Mouse (Mus musculus): Measurements from ENCODE around the gene Pcx.

DNA sequence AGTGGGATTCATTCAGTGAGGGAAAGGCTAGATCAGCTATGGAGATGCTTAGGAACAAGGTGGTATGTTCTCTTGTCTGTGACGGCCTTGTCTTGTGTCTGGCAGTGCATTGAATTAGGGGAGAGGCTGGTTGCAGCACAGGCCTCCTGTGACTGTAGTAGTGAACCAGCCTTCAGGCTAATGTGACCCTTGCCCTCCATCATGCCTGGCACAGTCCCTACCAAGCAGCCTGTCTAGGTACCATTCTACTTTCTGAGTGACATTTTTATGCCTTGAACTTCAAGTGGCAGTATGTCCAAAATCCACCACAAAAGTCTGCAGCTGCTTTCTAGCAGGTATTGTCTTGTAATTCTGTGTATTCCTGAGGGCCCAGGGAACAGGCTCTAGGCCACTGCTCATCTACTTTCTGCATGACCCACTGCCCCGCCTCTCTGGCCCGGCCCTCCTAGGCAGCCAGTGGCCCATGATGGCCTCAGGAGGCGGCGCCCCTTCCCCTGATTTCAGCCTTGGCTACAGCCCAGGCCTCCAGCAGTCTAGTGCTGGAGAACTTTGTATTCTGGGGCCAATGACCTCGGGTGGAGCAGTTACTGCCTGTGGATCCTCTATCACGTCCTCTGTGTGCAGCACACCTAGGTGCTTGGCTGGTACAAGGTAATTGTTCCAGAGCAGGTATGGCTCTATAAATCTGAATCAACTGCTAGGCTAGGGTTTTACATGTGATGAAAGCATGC is 83.7 kb downstream of the Pcx start:
- TF ChIP-seq GATA1 (IDR thresholded peaks at IDR 0.05; ENCODE audit: borderline replicate concordance, low read length) (no peak), FLI1 (IDR thresholded peaks at IDR 0.05; ENCODE audit: low read length) (no peak)

All from megakaryocyte, embryonic 14.5 days (primary cell).